Mouse (Mus musculus) kidney, embryonic 16.5 days (tissue): Measurements from ENCODE around the gene Adgrf3. TPM values are rescaled to one million over a fixed set of nuclear protein-coding genes. Genes with fewer than 3 reads are reported as not detected.

Experiments
- ATAC-seq: fragments of 200-750 bp; cut with Nextera tagmentation; 2 replicates; pipeline ENCODE4 v1.8.0; 2017; ENCODE audit warnings: moderate TSS enrichment; ENCODE audit not compliant: low FRiP score, low TSS enrichment
- H3K27ac ChIP-seq: fragments of 300-500 bp; sonication (generic); 2 replicates; pipeline ENCODE4 v1.5.1; 2014; ENCODE audit warnings: low read length
- H3K27me3 ChIP-seq: fragments of 300-500 bp; sonication (generic); 2 replicates; pipeline ENCODE4 v1.6.1; 2014; ENCODE audit warnings: low read length, control low read depth, mixed read lengths; ENCODE audit not compliant: insufficient read depth
- H3K36me3 ChIP-seq: fragments of 300-500 bp; sonication (generic); 2 replicates; pipeline ENCODE4 v1.6.1; 2014; ENCODE audit warnings: low read length, control low read depth, mixed read lengths; ENCODE audit not compliant: insufficient read depth
- H3K4me1 ChIP-seq: fragments of 300-500 bp; sonication (generic); 2 replicates; pipeline ENCODE4 v1.6.1; 2014; ENCODE audit warnings: low read length, control low read depth, mixed read lengths; ENCODE audit not compliant: insufficient read depth
- H3K4me2 ChIP-seq: fragments of 300-500 bp; sonication (generic); replicated peaks from 2 replicates; pipeline ENCODE4 v1.6.1; 2014; ENCODE audit warnings: low read depth, low read length
- H3K4me3 ChIP-seq: fragments of 300-500 bp; sonication (generic); 2 replicates; pipeline ENCODE4 v1.5.1; 2014; ENCODE audit warnings: mild to moderate bottlenecking, low read length
- H3K9ac ChIP-seq: fragments of 300-500 bp; sonication (generic); replicated peaks from 2 replicates; pipeline ENCODE4 v1.6.1; 2014; ENCODE audit warnings: low read length
- H3K9me3 ChIP-seq: fragments of 300-500 bp; sonication (generic); 2 replicates; pipeline ENCODE4 v1.6.1; 2016; ENCODE audit warnings: low read length, control low read depth
- WGBS: fragments of 180-500 bp; shearing (Covaris S2); extraction: QIAGEN DNeasy Blood & Tissue Kit; methylation state at CpG from one replicate; pipeline ENCODE4 v1.1.7; 2014; 5-methylcytosine and 5-hydroxymethylcytosine counted together
- microRNA counts: library from miRNA; unstranded; fragments of <30 nt; microRNA quantifications from one replicate; lab custom pipeline; 2016
- microRNA-seq: library from miRNA; unstranded; fragments of <30 nt; microRNA quantifications from one replicate; pipeline ENCODE4, GENCODE M21; 2016
- polyA plus RNA-seq: library from polyadenylated mRNA; unstranded; fragments of >200 nt; fragmentation: Nextera tagmentation; extraction: Ambion mirVana; gene quantifications from 2 replicates; pipeline ENCODE4 v1.2.1, GENCODE M21; 2015

Gene Adgrf3
- polyA plus RNA-seq, 1 experiment from 2014 or later, result 0.40 TPM

DNA sequence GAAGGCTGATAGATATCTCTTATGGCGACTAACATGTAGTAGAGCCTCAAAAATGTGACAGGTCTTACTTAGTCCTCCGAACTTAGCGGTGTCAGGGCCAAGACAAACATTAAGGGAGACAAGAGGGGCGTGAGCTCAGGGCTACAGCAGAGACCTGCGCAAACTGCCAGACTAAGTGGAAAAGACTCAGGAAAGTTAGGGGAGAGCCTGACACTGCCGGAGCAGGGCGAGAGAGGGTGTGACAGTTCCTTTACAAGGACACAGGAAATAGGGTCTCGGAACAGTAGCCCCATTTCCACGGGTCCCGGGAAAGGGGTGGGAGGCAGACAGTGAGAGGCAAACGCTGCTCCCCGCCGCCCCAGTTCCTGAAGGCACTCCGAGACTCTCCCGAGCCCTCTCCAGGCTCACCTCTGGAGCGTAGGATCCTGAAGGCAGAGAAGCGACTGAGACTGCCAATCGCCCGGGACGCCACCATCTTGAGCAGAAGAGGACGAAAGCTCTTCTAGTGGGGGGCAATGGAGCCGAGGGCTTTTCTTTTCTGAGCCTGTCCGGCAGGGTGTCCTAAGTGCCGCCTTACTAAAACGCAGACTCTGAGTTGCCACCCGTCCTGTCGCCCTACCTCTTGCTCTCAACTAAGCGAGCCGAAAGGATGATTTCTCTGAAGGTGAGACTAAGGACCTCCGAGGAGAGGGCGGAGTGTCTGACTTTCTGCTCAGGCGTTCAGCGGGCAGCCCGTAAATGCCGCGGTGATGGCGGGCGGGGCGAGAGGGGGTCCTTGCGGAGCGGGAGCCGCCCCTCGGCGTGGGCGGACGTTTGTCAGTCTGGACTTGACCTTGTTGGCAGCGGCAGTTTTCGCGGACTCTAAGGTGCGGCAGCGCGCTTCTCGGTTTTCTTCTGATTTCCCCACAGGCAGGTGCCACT is 50.8 kb downstream of the Adgrf3 start, which contains the start of the genes Hadha and Hadhb:
TSS of gene Hadha (minus strand) at position 689 of the 921 bp plus-strand sequence.
TSS of gene Hadhb (plus strand) at position 775 of the 921 bp plus-strand sequence.
- ATAC-seq, result peak; percentile 93
- WGBS, result under 1% methylated on average over 53 of the region's 53 CpGs

DNA sequence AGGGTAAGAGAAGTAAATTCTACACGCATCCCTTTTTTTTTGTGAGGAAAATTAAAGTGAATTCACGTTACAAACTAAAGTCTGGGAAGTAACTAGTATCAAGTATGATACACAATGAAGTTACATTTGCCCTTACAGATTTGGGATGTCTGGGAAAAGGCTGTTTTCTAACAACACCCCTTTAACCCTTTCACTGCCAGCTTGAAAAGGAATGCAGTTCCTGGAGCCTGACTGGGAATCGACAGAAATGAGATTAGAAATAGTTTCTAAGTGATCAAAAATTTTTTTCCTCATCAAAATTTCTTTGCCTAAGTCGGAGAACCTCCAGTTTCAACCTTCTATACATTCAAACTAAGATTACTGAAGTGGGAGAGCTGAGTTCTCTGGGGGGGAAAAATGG is 51.5 kb downstream of the Adgrf3 start:
- ATAC-seq, result no peak
- peak overlapping the region; percentile 98 for H3K4me3 ChIP-seq
- 27% methylated on average over 4 of the region's 4 CpGs for WGBS
- peaks cover 15% of the 10 kb centered on the region; the same call in 1 of the 2 replicates for H3K4me1 ChIP-seq
- 0 out of 2 replicates have a peak overlapping the region, but pooled peaks have one; percentile 92 for H3K27ac ChIP-seq
- no peaks in the 10 kb centered on the region for H3K27me3 ChIP-seq
- H3K9ac ChIP-seq, result peak overlapping the region; percentile 92
- H3K9me3 ChIP-seq, result no peaks in the 10 kb centered on the region
- H3K36me3 ChIP-seq, result no peaks in the 10 kb centered on the region
- H3K4me2 ChIP-seq, result peak overlapping the region; percentile 82

More for the DNA sequence above, 50.8 kb downstream of the Adgrf3 start, which contains the start of the genes Hadha and Hadhb:
- Histone ChIP-seq H3K27ac (peak within 1 kb of the TSS; percentile 92), H3K27me3 (no peaks in the 10 kb centered on the region), H3K36me3 (no peaks in the 10 kb centered on the region), H3K9me3 (no peaks in the 10 kb centered on the region), H3K9ac (peak within 1 kb of the TSS; percentile 92), H3K4me2 (peak within 1 kb of the TSS; percentile 82), H3K4me1 (peaks cover 15% of the 10 kb centered on the region; the same call in 1 of the 2 replicates), H3K4me3 (peak within 1 kb of the TSS; percentile 98)

DNA sequence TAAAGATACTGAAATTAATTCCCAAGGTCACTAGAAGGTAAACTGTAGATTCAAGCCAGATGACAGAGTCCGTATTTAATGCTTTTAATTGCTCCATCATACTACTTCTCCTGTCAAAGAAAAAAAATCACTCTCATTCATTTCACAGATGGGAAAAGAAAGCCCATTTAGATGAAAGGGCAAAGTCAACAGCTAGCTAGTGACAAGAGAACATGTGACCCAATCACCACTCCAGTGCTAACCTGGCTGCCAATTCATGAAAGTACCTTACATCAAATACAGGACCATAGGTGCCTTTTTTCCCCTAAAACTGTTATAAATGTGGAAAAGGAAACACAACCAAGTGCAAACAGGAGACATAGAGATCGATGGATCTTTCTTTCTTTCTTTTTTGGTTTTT is 52.3 kb downstream of the Adgrf3 start:
- no peak for ATAC-seq
- Histone ChIP-seq H3K9me3 (no peaks in the 10 kb centered on the region), H3K27ac (no peak overlapping the region), H3K4me2 (no peak overlapping the region), H3K4me1 (peaks cover 15% of the 10 kb centered on the region; the same call in 1 of the 2 replicates), H3K9ac (no peak overlapping the region), H3K27me3 (no peaks in the 10 kb centered on the region), H3K4me3 (no peak overlapping the region), H3K36me3 (no peaks in the 10 kb centered on the region)
- 92% methylated on average over 2 of the region's 2 CpGs for WGBS

DNA sequence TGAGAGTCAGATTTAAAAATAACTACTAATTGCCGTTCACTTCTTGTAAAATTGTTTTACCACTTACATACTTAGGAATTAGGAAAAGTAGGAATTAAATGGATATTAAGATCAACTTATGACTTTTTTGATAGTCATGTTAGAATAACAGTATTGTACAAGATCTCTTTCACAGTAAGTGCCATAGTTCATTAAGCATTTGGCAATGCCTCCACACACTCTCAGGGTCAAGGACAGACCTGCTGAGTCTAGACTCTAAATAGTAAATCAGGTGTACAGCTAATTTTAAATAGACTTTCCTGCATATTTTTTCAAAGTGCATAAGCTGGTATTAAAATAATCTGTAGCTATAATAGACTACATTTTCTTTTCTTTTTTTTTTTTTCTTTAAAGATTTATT is 53.1 kb downstream of the Adgrf3 start:
- Histone ChIP-seq H3K27me3 (no peaks in the 10 kb centered on the region), H3K4me2 (no peak overlapping the region), H3K4me1 (peaks cover 15% of the 10 kb centered on the region; the same call in 1 of the 2 replicates), H3K27ac (no peak overlapping the region), H3K9me3 (no peaks in the 10 kb centered on the region), H3K36me3 (no peaks in the 10 kb centered on the region), H3K4me3 (no peak overlapping the region), H3K9ac (no peak overlapping the region)
- 84% methylated on average over 1 of the region's 1 CpGs for whole genome bisulfite sequencing
- ATAC-seq, result no peak

DNA sequence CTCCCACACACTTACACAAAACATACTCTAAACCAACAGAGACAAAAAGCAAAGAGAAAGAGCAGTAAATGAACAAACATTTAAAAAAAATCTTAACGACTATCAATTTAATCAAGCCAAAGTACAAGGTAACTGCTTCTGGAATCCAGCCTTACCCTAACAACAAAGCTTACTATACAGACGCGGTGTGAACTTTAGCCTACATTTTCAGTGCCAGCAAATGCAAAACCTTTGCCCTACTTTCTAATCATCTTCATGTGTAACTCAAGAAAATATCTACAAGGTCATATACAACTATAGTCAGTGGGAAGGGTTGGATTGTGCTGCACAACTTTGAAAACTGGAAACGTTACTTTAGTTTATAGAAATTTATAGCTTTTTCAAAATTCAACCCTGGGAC is 53.5 kb downstream of the Adgrf3 start:
- ATAC-seq, result no peak
- Histone ChIP-seq H3K4me3 (no peak overlapping the region), H3K4me1 (peaks cover 15% of the 10 kb centered on the region; the same call in 1 of the 2 replicates), H3K27me3 (no peaks in the 10 kb centered on the region), H3K4me2 (no peak overlapping the region), H3K36me3 (0 out of 2 replicates have a peak, but pooled peaks cover under 1% of the 10 kb centered on the region), H3K9ac (no peak overlapping the region), H3K9me3 (no peaks in the 10 kb centered on the region), H3K27ac (no peak overlapping the region)
- WGBS, result 77% methylated on average over 4 of the region's 4 CpGs

DNA sequence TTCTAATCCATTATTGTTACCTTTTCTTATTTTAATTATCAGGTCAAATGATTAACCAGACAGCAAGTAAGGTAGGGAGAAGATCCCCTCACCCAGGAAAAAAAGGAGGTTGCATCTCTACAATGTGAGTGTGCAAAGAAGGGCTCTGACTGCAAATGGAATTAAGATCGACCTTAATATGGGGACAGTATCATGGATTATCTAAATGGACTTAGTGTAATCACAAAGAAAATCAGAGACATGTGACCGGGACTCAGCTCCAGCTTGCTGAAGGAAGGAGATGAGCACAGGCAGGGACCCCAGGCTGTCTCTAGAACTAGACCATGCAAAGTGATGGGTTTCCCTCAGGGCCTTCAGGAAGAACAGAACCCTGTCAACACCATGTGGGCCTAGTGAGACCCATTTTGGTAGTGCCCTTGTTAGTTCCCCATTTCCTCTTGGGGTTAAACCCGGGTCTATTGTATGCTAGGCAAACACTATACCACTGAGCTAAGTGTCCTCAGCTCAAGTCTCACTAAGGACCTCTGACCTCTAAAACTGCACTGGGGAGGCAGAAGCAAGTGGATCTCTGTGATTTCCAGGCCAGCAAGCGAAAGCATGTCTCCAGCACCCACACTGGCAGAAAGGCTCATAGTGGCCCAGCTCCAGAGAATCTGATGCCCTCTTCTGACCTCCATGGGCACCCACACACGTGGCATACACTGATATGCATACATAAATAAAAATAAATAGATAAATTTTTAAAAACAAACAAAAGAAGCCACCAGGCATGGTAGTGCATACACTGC is 57.2 kb downstream of the Adgrf3 start:
- Histone ChIP-seq H3K9ac (no peak overlapping the region), H3K27ac (no peak overlapping the region), H3K27me3 (no peaks in the 10 kb centered on the region), H3K9me3 (no peaks in the 10 kb centered on the region), H3K4me2 (no peak overlapping the region), H3K4me3 (no peak overlapping the region), H3K36me3 (peaks cover 31% of the 10 kb centered on the region), H3K4me1 (peaks cover 6% of the 10 kb centered on the region; the same call in 1 of the 2 replicates)
- no peak for ATAC-seq
- 83% methylated on average over 5 of the region's 5 CpGs for WGBS

DNA sequence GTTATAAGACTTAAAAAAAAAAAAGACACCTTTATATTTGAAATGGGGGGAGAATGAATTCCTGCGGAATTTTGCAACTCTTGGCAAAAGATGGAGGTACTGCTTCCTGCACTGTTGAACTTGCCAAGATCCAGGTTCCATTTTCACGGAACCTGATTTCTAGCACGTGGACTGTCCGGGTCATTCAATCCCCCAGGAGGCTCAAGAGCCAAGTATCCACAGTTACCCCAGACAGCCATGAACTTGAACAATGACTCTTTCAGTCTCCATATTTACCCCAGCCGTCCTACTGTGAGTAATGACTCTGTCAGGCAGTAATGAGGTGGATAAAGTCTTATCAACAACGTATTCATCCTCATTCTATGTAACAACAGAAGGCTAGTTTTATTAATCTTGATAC is 59.0 kb downstream of the Adgrf3 start:
- 94% methylated on average over 6 of the region's 6 CpGs for WGBS

More for the DNA sequence above, 59.0 kb downstream of the Adgrf3 start:
- H3K36me3 ChIP-seq, result peaks cover 40% of the 10 kb centered on the region
- no peaks in the 10 kb centered on the region for H3K9me3 ChIP-seq
- peaks cover 5% of the 10 kb centered on the region; the same call in 1 of the 2 replicates for H3K4me1 ChIP-seq
- no peak for ATAC-seq
- H3K27ac ChIP-seq, result no peak overlapping the region
- no peak overlapping the region for H3K9ac ChIP-seq
- no peak overlapping the region for H3K4me3 ChIP-seq
- no peak overlapping the region for H3K4me2 ChIP-seq
- H3K27me3 ChIP-seq, result no peaks in the 10 kb centered on the region

MicroRNAs within 50 kb of the gene (microRNA counts, 519-probe panel; counts per million panel counts)
- 1,557 counts per million, percentile 42 among the panel's probes with 10 or more counts for microRNA mmu-miR-1960 (lab: Ali Mortazavi, UCI)

Small RNAs within 50 kb of the gene (microRNA-seq; reads per million reads assigned to microRNA genes)
- gene Mir1960, result not detected

Other genes with a start within 250 kb of the Adgrf3 start
- gene Il6, start 192.6 kb downstream of the Adgrf3 start, polyA plus RNA-seq, result 0.19 and 0.32 TPM in 2 replicates
- 282 and 287 TPM in 2 replicates for gene Tyms, start 132.1 kb downstream of the Adgrf3 start, polyA plus RNA-seq
- gene Garem2, start 100.6 kb downstream of the Adgrf3 start, polyA plus RNA-seq, result 0.52 and 0.75 TPM in 2 replicates
- gene 3110082J24Rik, start 99.6 kb downstream of the Adgrf3 start, polyA plus RNA-seq, result not detected in 2 replicates
- 170 and 179 TPM in 2 replicates for gene Hadha, start 50.6 kb downstream of the Adgrf3 start, polyA plus RNA-seq
- gene Hadhb, start 50.5 kb downstream of the Adgrf3 start, polyA plus RNA-seq, result 169 and 194 TPM in 2 replicates
- gene Selenoi, start 26.9 kb upstream of the Adgrf3 start, polyA plus RNA-seq, result 14.5 and 18.2 TPM in 2 replicates
- 0.16 and 0.49 TPM in 2 replicates for gene Drc1, start 75.7 kb upstream of the Adgrf3 start, polyA plus RNA-seq